Mouse (Mus musculus): ENCODE results near the gene Mdm4. TPM values are rescaled to one million over a fixed set of nuclear protein-coding genes. Genes with fewer than 3 reads are reported as not detected.

The Mdm4 gene
- polyA plus RNA-seq, 1 experiment from 2014 or later, result 35.9 TPM

DNA sequence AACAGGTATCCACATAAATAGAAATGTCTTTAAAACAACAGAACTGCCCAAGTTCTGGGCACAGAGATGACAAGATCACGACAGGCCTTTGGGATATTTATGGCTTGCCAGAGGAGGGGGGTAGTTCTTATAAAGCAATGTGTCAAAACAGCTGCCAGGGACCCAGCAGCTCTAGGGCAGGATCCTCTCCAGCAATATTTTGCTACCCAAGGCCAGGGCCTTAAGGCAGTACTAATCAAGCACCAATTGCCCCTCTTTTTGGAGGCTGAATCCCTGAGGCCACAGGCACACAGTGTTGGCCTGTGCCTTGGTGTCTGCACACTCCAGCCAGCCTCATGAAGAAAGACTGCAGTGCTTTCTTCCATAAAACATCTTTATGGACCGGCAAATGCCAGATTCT lies 66.3 kb downstream of the Mdm4 start:
- H3K36me3 ChIP-seq, result no peaks in the 10 kb centered on the region
- no peaks in the 10 kb centered on the region for H3K27me3 ChIP-seq
- ATAC-seq (ENCODE audit: low FRiP score, low read depth), result no peak
- WGBS, result 86% methylated on average over 2 of the region's 2 CpGs
- H3K4me1 ChIP-seq (replicated peaks), result no peaks in the 10 kb centered on the region
- H3K27ac ChIP-seq (replicated peaks), result no peak overlapping the region
- no peaks in the 10 kb centered on the region for H3K9me3 ChIP-seq
- H3K4me3 ChIP-seq, result no peak overlapping the region
- no peak overlapping the region for H3K9ac ChIP-seq
- H3K4me2 ChIP-seq, result no peak overlapping the region

DNA sequence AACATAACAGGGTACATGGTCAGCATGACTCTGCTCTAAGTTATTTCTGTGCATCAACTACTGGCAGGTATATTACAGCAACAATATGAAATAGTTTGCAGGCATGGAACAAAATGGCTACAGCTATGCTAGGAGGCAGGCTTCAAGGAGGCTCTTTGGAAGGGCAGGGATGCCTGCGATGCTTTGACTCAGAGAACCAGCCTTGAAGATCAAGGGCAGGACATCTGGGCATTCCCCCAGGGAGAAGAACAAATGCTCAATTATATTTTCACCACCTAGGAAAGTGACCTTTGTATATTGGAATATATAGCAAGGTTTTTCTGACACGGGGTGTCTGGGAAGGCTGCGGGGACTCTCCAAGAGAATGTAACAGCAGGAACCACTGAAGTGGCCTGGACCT lies 68.6 kb downstream of the Mdm4 start:
- Histone ChIP-seq H3K36me3 (no peaks in the 10 kb centered on the region), H3K4me2 (no peak overlapping the region), H3K9ac (no peak overlapping the region), H3K27me3 (no peaks in the 10 kb centered on the region), H3K9me3 (no peaks in the 10 kb centered on the region), H3K4me3 (no peak overlapping the region), H3K27ac (replicated peaks) (no peak overlapping the region), H3K4me1 (replicated peaks) (no peaks in the 10 kb centered on the region)
- WGBS, result 88% methylated on average over 3 of the region's 3 CpGs
- no peak for ATAC-seq (ENCODE audit: low FRiP score, low read depth)

DNA sequence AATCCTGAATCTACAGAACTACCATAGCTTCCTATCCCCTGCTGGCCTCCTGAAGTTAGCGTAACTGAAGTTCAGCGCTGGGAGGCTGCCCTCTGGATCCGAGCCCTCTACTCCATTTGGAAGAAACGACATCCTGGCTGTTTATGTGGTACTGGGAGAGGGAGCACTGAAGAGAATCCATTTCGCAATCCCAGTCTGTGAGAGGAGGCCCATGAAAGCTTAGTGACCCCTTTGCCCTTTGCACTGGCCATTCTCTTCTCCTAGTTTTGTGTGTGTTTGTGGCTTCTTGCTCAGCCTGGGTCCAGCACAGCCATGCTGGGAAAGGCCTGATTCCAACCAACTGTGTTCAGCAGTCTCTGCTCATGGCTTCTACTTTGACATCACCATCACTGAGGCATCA lies 73.6 kb downstream of the Mdm4 start:
- Histone ChIP-seq H3K4me3 (no peak overlapping the region), H3K4me1 (replicated peaks) (no peaks in the 10 kb centered on the region), H3K36me3 (no peaks in the 10 kb centered on the region), H3K9me3 (no peaks in the 10 kb centered on the region), H3K27ac (replicated peaks) (no peak overlapping the region), H3K4me2 (no peak overlapping the region), H3K27me3 (no peaks in the 10 kb centered on the region), H3K9ac (no peak overlapping the region)
- ATAC-seq (ENCODE audit: low FRiP score, low read depth), result no peak
- WGBS, result 87% methylated on average over 5 of the region's 5 CpGs

DNA sequence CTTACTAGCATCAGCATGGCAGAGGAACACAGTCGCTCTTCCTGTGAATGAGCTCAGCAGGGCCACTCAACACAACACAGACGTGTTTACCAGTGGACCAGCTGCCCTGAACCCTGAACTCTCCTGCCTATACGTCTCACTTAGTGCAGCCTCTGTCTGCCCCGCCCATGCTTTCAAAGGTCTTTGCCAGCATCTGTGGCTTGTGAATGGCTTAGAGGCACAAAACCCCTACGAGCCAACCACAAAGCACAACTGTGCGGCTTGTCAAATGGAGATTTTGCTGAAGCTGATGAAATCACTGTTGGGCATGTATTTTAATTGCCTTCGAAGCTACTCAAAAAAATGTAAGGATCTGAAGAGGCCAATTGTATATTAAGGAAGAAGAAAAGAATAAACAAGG lies 82.5 kb downstream of the Mdm4 start:
- Histone ChIP-seq H3K4me2 (no peak overlapping the region), H3K9me3 (no peaks in the 10 kb centered on the region), H3K27ac (replicated peaks) (no peak overlapping the region), H3K4me3 (no peak overlapping the region), H3K27me3 (no peaks in the 10 kb centered on the region), H3K4me1 (replicated peaks) (0 out of 2 replicates have a peak, but pooled peaks cover 3% of the 10 kb centered on the region), H3K36me3 (no peaks in the 10 kb centered on the region), H3K9ac (no peak overlapping the region)
- WGBS, result 32% methylated on average over 7 of the region's 7 CpGs
- ATAC-seq (ENCODE audit: low FRiP score, low read depth), result no peak

DNA sequence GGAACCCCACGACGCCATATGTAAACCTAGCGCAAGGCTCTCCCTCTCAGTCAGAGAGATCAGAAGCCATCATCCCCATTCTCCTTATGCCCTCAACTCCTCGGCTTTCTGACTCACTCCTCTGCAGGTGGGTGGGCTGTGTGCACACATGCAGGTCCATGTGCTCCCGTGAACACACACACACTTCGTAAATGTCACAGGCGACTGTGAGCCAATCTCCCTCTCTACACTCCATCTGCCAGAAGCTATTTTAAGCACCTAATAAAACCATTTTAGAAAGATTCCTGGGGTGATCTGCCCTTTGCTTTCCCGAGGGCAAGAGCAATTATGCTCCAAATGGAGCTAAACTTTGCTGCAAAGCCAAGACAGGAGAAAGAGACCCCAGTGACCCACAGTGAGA lies 84.5 kb downstream of the Mdm4 start:
- H3K27me3 ChIP-seq, result no peaks in the 10 kb centered on the region
- H3K4me3 ChIP-seq, result no peak overlapping the region
- H3K4me1 ChIP-seq (replicated peaks), result 0 out of 2 replicates have a peak, but pooled peaks cover 3% of the 10 kb centered on the region
- no peak overlapping the region for H3K4me2 ChIP-seq
- no peak overlapping the region for H3K9ac ChIP-seq
- no peak for ATAC-seq (ENCODE audit: low FRiP score, low read depth)
- no peaks in the 10 kb centered on the region for H3K36me3 ChIP-seq
- H3K9me3 ChIP-seq, result no peaks in the 10 kb centered on the region
- H3K27ac ChIP-seq (replicated peaks), result no peak overlapping the region
- WGBS, result 60% methylated on average over 8 of the region's 8 CpGs

DNA sequence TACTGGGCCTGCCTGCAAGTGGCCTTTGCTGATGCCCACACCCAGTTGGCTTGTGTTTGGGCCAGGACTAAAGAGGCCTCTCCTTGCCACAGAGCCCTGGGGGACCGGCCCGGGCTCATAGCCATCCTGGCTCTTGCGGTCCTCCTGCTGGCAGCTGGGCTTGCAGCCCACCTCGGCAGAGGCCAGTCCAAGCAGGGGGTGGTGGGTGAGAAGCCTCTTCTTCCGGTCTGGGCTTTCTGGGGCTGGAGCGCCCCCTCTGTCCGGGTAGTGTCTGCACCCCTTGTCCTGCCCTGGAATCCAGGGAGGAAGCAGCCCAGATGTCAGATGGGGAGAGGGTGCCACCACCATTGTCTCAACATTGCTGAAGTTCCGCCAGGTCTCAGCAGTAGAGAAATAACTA lies 91.4 kb downstream of the Mdm4 start:
- ATAC-seq (ENCODE audit: low FRiP score, low read depth), result peak; percentile 49; the same call in 1 of the 2 replicates
- Histone ChIP-seq H3K4me2 (no peak overlapping the region), H3K4me3 (no peak overlapping the region), H3K27ac (replicated peaks) (no peak overlapping the region), H3K4me1 (replicated peaks) (peaks cover 20% of the 10 kb centered on the region), H3K9ac (no peak overlapping the region), H3K36me3 (peaks cover 22% of the 10 kb centered on the region), H3K27me3 (no peaks in the 10 kb centered on the region), H3K9me3 (no peaks in the 10 kb centered on the region)
- 75% methylated on average over 8 of the region's 8 CpGs for WGBS

DNA sequence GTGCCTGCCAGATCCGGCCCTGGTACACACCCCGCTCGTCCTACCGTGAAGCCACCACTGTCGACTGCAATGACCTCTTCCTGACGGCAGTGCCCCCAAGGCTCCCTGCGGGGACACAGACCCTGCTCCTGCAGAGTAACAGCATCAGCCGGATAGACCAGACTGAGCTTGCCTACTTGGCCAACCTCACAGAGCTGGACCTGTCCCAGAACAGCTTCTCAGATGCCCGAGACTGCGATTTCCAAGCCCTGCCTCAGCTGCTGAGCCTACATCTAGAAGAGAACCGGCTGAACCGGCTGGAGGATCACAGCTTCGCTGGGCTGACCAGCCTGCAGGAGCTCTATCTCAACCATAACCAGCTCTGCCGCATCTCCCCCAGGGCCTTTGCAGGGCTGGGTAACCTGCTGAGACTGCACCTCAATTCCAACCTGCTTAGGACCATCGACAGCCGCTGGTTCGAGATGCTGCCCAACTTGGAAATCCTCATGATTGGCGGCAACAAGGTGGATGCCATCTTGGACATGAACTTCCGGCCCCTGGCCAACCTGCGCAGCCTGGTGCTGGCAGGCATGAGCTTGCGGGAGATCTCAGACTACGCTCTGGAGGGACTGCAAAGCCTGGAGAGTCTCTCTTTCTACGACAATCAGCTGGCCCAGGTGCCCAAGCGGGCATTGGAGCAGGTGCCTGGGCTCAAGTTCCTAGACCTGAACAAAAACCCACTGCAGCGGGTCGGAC lies 92.9 kb downstream of the Mdm4 start:
- Histone ChIP-seq H3K4me1 (replicated peaks) (peaks cover 23% of the 10 kb centered on the region), H3K27me3 (no peaks in the 10 kb centered on the region), H3K9ac (no peak overlapping the region), H3K4me2 (no peak overlapping the region), H3K27ac (replicated peaks) (no peak overlapping the region), H3K9me3 (no peaks in the 10 kb centered on the region), H3K36me3 (peaks cover 22% of the 10 kb centered on the region), H3K4me3 (no peak overlapping the region)
- no peak for ATAC-seq (ENCODE audit: low FRiP score, low read depth)
- WGBS, result 85% methylated on average over 26 of the region's 26 CpGs

DNA sequence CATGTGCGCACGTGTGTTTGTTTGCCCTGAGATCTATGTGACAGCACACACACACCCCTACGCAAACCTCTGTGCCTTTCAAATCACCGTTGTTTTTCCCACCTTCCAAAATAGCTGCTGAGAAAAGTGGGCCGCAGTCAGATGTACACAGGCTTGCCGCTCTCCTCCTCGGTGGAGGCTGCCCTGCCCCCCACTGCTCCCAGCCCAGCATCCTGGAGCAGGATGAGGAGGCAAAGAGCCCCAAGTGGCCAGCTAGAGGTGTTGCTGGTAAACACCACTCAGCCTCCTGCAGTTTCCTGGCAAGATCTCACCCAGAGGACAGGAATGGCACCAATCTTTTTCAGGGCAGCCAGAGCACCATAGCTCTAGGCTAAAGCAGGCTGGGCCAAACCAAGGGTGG lies 95.5 kb downstream of the Mdm4 start:
- peaks cover 22% of the 10 kb centered on the region for H3K36me3 ChIP-seq
- H3K9me3 ChIP-seq, result no peaks in the 10 kb centered on the region
- no peak overlapping the region for H3K4me2 ChIP-seq
- no peaks in the 10 kb centered on the region for H3K27me3 ChIP-seq
- 41% methylated on average over 7 of the region's 7 CpGs for WGBS
- H3K4me1 ChIP-seq (replicated peaks), result peaks cover 27% of the 10 kb centered on the region
- no peak overlapping the region for H3K27ac ChIP-seq (replicated peaks)
- no peak overlapping the region for H3K9ac ChIP-seq
- peak; percentile 71; the same call in 1 of the 2 replicates for ATAC-seq (ENCODE audit: low FRiP score, low read depth)
- no peak overlapping the region for H3K4me3 ChIP-seq

DNA sequence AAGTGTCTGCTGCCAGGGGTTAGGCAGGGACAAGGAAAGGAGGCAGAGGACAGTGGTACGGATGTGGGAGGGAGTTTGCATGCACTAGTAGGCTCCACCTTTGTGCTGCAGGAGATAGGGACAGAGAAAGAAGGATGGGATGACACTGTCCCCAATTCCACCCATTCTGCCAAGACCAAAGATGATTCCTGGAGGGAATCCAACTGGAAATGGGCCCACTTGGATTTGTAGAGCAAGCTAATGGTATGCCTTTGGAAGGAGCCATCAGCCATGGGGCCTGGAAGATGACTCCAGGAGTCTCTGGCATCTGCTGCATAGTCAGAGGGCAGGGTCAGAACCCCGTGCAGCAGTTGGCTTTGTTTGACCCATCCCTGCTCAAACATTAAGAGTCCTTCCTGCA lies 97.9 kb downstream of the Mdm4 start:
- H3K4me1 ChIP-seq (replicated peaks), result peaks cover 28% of the 10 kb centered on the region
- H3K27ac ChIP-seq (replicated peaks), result no peak overlapping the region
- H3K4me3 ChIP-seq, result no peak overlapping the region
- H3K36me3 ChIP-seq, result peaks cover 4% of the 10 kb centered on the region
- no peaks in the 10 kb centered on the region for H3K9me3 ChIP-seq
- 66% methylated on average over 2 of the region's 2 CpGs for WGBS
- no peak overlapping the region for H3K9ac ChIP-seq
- ATAC-seq (ENCODE audit: low FRiP score, low read depth), result no peak
- no peak overlapping the region for H3K4me2 ChIP-seq
- no peaks in the 10 kb centered on the region for H3K27me3 ChIP-seq

DNA sequence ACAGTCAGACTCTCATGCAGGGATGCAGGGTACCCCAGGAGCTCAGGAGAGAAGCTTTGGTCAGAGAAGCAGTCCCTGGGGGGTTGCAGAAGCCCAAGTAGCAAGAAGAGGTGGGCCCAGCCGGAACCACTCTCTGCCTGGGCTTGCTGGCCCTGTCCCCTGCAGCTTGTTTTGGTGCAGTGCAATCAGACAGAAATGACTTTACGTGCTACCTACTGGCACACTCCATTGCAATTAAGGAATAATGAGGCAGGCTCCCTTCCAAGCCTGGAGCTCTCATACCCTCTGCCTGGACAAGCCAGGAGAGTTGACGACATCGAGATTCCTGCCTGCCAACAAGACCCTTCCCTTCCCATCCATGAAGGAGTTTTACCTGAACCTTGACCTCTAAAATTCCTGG lies 100.1 kb downstream of the Mdm4 start:
- no peaks in the 10 kb centered on the region for H3K27me3 ChIP-seq
- H3K4me1 ChIP-seq (replicated peaks), result peaks cover 28% of the 10 kb centered on the region
- H3K36me3 ChIP-seq, result no peaks in the 10 kb centered on the region
- 53% methylated on average over 4 of the region's 4 CpGs for WGBS
- no peak overlapping the region for H3K4me3 ChIP-seq
- H3K9me3 ChIP-seq, result no peaks in the 10 kb centered on the region
- no peak overlapping the region for H3K9ac ChIP-seq
- no peak overlapping the region for H3K27ac ChIP-seq (replicated peaks)
- no peak overlapping the region for H3K4me2 ChIP-seq
- ATAC-seq (ENCODE audit: low FRiP score, low read depth), result no peak

DNA sequence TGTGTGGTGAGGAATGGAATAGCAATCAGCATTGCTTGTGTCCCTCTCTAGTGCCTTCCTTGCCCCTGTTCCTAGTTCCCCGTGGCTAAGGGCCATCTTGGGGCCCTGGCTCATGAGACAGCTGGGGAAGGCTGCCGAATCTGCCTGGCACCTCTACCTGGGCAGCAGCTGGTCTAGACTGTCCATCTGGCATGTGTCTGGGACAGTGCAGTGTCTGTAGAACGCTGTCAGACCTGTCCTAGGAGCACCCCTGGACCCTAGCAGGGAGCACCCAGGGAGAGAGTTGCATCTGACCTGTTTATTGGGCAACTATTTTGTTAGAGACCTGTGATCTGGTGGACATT lies 101.5 kb downstream of the Mdm4 start:
- Histone ChIP-seq H3K4me3 (no peak overlapping the region), H3K36me3 (no peaks in the 10 kb centered on the region), H3K9me3 (no peaks in the 10 kb centered on the region), H3K27ac (replicated peaks) (peak overlapping the region; percentile 71), H3K27me3 (no peaks in the 10 kb centered on the region), H3K4me1 (replicated peaks) (peaks cover 16% of the 10 kb centered on the region), H3K9ac (no peak overlapping the region), H3K4me2 (no peak overlapping the region)
- peak; percentile 27; the same call in 1 of the 2 replicates for ATAC-seq (ENCODE audit: low FRiP score, low read depth)
- 59% methylated on average over 3 of the region's 3 CpGs for WGBS

DNA sequence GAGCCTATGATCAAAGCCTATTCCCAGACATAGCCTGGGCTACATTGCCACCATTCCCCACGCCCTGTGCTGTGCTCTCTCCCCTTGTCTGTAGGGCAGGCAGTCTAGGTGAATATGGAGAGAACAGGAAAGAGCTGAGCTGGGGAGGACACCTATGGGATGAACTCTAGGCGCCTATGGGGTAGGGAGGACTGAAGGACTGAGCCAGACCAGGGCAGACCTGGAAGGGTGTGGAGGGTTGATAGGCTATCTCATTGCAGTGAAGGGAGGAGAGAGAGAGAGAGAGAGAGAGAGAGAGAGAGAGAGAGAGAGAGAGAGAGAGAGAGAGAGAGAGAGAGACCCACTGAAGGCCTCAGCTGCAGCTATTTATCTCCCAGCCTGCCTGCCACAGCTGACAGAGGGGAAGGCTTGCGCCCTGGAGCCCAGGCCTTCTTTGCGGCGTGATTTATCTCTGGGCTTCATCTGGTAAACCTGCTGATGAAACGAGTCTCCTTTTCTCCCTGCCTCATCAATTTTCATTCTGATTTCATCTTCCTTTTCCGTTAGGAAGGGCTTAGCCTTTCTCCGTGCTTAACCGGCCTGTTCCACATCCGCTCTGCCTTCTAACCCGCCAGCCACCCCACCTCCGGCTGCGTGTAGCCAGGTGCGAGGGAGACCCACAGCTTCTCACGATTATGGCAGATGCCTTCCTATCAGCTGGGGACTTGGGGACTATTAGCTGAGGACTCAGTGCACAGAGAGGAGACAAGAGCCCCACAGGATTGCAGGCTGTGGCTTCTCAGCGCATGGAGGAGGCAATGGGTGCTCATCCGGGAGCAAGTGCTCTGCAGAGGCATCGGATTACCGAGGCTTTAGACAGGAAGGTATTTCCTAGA lies 102.1 kb downstream of the Mdm4 start:
- H3K4me3 ChIP-seq, result no peak overlapping the region
- H3K9ac ChIP-seq, result no peak overlapping the region
- no peaks in the 10 kb centered on the region for H3K27me3 ChIP-seq
- ATAC-seq (ENCODE audit: low FRiP score, low read depth), result peak; percentile 58
- no peaks in the 10 kb centered on the region for H3K9me3 ChIP-seq
- no peaks in the 10 kb centered on the region for H3K36me3 ChIP-seq
- peaks cover 16% of the 10 kb centered on the region for H3K4me1 ChIP-seq (replicated peaks)
- peak overlapping the region; percentile 71 for H3K27ac ChIP-seq (replicated peaks)
- H3K4me2 ChIP-seq, result no peak overlapping the region
- 30% methylated on average over 19 of the region's 19 CpGs for WGBS
